Mouse (Mus musculus): ENCODE data around the gene Clk2.
"Not testable (repeated sequence)": the region's sequence is repeated elsewhere in the genome, so short reads cannot be mapped to it uniquely, and the experiment has no call there.

The Clk2 gene

DNA sequence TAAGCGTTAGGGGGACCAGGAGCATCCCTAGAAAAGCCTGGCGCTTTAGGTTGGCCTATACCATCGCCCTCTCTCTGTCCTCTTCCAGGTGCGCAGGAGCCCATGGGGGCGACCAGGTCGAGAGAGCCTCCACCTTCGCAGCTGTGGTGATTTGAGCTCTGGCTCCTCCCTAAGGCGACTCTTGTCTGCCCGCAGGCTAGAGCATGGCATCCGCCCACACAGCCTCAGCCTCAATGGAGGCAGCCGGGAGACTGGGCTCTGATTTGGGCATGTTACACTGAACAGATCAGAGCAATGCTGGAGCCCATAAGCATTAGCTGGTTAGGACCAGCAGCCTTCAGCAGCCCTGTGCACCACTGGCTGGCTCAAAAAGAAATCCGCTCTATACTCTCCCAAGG lies 23.9 kb downstream of the Clk2 start:
- in situ Hi-C loops (cut with MboI): no loop called here

DNA sequence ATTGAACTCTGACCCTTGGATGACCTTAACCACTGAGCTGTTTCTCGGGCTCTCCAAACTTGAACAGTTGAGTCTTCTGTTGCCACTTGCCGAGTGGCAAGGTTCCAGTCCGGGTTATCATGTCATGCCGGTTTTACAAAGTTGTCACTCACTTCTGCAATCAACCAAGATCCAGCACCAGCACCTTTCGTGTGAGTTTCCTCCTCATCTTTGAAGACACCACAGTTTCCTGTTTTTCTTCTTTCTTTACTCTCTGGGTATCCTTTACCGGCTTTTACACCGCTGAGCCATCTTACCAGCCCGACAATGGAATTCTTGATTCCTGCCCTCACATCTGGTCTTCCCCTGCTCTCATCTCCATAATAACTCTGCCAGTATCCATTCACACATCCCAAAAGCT lies 25.8 kb downstream of the Clk2 start:
- in situ Hi-C loops (cut with MboI): no loop called here

DNA sequence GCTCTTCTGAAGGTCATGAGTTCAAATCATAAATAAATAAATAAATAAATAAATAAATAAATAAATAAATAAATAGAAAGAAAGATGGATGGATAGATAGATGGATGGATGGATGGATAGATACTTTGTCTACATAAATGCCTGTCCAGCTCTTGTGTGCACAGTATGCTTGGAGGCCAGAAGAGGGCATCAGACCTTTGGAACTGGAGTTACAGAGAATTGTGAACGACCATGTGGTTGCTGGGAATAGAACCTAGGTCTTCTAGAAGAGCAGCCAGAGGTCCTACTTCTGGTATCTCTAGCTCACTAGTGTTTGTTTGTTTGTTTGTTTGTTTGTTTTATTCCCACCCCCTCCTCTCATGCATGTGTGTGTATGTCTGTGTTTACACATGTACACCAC lies 28.8 kb downstream of the Clk2 start:
- in situ Hi-C loops (cut with MboI): no loop called here

DNA sequence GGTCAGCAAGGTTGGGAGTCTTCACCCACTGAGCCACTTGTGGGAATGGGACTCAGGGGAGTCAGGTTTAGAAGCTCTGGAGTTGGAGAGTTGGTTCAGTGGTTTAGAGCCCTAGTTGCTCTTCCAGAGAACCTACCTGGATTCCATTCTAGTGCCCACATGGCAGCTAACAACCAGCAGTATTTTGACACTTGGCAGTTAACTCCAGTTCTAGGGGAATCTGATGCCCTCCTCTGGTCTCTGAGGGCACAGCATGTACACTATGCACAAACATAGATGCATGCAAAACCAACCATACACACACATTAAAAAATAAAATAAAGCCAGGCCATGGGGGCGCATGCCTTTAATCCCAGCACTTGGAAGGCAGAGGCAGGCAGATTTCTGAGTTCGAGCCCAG lies 29.3 kb downstream of the Clk2 start:
- in situ Hi-C loops (cut with MboI): no loop called here

DNA sequence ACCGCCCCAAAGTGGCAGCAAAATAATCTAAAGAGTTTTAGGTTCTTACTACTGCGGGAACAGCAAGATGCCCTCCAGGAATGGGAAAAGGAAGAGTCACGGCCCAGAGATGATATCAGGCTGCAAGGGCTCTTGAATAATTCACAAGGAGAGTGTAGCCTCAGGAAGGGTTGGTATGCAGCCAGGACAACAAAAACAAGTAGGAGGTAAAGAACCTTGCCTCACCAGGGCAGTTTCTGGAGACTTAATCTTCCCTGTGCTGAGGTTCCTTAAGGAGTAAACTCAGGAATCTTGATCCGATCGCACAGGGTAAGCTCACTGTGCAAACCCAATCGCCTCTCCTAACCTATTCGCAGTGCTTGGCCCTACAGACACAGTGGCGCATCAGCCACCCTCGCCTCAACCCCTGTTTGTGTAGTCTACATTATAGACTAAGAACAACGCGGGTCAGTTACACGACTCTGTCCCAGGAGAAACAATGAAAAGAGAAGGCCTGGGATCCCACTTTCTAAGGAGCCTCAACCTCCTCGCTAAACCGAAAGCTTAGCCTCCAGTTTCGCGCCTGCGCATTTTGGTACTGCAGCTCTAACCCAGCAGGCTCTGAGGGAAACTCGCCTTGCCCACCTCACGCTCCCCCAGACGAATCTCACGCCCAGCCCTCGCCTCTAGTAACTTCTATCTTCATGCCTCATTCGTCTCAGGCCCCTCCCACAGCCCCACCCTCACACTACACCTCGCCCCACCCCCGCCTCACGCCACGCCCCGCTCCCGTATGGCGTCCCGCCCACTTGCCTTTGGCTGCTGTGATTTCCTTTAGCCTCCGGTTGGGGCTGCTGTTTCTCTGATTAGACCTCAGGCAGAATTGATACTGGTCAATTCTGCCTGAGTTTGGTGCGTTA lies 31.6 kb downstream of the Clk2 start:
- in situ Hi-C loops (cut with MboI): no loop called here

DNA sequence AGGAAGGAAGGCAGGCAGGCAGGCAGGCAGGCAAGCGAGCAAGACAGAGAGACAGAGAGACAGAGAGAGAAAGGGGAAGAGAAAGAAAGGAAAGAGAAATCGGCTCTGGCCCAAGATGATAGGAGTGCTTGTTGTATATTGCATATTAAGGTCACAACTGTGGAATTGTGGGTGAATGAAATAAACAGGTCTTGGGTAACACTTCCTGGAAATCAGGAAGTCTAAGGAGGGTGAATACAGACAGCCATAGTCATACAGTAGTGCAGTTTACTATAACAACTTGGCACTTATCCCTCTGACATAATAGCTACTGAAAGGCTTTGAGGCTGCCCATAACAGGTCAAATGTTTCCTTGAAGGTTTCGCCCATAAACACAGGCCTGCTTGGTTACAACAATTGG lies 35.2 kb downstream of the Clk2 start:
- in situ Hi-C loops (cut with MboI): no loop called here

DNA sequence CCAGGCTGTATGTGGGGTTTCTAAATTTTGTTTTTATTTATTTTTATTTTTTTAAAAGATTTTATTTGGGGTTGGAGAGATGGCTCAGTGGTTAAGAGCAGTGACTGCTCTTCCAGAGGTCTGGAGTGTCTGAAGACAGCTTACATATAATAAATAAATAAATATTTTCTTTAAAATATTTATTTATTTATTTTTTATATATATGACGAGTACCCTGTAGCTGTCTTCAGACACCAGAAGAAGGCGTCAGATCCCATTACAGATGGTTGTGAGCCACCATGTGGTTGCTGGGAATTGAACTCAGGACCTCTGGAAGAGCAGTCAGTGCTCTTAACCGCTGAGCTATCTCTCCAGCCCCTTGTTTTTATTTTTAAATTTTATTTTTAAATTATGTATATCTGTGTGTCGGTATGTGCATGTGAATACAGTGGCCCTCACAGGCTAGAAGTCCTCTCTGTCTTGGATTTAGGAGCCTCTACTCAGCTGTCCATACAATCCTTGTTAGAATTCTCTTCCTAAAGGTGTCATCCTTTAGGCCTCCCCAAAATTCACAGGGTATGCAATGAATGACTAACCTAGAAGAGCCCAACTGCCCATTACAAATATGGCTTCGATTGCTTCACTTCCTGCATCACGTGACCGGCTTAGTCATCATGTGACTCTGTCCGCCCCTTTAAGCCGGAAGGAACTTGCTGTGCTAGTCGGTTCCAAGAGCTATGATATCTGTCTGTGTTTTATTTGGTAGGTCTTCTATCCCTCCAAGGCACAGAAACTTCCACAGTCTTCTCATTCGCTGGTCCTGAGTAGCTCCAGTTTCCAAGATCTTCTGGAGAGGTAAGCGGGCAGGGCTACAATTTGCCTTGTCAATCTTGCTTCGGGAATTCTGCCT lies 37.9 kb downstream of the Clk2 start, which contains the start of gene Gba:
Gene Gba (plus strand): TSS at position 676 of the 889 bp plus-strand sequence.
- in situ Hi-C loops (cut with MboI): no loop called here

DNA sequence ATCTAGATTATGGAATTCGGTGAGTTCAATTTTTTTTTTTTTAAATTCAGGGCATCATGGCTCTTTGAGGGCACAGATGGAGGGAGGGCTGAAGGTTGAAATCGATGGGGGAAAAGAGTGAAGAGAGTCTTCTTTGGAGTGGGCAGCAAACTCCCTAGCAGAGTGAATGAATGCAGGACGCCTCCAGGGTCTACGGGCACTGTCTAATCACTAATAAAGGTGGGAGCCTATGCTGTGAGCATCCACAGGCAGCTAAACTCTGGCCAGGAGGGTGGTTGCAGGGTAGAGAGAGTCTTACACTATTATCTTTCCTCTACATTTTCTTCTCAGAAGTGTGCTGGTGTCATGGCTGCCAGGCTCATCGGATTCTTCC lies 38.5 kb downstream of the Clk2 start:
- in situ Hi-C loops (cut with MboI): no loop called here

DNA sequence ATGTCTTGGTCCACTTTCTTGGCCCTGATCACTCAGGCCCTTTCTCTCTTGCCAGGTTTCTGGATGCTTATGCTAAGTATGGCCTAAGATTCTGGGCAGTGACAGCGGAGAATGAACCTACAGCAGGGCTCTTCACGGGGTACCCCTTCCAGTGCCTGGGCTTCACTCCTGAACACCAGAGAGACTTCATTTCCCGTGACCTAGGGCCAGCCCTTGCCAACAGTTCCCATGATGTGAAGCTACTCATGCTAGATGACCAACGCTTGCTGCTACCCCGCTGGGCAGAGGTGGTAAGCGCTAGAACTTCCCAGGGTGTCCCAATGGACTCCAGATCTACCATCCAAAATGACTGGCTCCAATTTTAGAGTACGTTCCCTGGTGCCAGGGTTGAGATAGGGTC lies 41.5 kb downstream of the Clk2 start:
- in situ Hi-C loops (cut with MboI): no loop called here

DNA sequence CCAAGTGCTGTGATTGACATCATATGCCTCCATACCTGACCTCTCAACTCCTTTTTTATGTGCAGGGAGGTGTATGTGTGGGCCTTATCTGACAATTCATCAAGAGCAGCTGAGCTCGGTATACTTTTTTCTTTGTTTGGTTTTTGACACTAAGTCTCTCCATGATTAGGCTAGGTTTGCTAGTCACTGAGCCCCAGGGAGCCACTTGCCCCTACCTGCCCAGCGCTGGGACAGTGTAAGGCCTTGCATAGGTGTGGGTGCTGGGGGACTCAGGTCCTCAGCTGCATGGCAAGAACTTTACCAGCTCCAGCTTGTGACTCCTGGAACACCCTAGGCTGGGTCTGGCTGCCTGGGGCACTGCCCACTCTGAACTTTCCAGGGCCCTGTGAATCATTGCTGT lies 42.1 kb downstream of the Clk2 start:
- in situ Hi-C loops (cut with MboI): no loop called here

DNA sequence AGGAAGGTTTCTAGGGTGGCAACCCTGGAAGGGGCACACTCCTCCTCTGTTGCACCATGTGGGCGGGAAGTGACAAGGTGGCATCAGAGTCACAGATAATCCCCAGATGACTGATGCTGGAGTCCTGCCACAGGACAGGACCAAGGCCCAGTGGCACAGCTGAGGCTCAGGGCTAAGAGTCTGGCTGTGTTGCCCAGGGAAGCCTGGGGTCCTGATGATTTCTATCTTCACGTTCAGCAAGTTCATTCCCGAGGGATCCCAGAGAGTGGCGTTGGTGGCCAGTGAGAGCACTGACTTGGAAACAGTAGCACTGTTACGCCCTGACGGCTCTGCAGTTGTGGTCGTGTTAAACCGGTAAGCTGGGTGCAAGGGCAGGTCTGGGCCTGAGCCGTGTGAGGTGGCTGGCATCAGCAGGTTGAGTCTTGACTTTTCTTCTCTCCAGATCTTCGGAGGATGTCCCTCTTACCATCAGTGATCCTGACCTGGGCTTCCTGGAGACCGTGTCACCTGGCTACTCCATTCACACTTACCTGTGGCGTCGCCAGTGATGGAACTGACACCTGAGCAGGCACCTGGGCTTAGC lies 43.6 kb downstream of the Clk2 start:
- in situ Hi-C loops (cut with MboI): no loop called here

DNA sequence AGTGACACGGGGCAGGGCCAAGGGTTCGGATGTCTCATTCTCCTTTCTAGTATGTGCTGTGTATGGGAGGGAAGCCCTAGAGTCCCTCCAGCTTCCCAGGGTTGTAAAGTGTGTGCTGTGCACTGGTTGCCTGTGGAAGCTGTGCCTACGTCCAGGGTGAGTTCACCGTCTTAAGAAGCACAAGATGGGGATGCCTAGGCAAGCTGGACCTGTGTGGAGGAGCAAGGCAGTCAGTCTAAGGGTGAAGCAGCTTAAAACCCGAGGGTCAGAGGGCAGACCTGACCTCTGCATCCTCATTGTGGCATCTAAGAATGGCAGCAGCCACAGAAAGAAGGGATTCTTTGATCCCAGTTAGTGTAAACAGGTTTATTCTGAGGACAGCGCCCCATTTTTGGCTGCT lies 44.1 kb downstream of the Clk2 start:
- in situ Hi-C loops (cut with MboI): no loop called here

DNA sequence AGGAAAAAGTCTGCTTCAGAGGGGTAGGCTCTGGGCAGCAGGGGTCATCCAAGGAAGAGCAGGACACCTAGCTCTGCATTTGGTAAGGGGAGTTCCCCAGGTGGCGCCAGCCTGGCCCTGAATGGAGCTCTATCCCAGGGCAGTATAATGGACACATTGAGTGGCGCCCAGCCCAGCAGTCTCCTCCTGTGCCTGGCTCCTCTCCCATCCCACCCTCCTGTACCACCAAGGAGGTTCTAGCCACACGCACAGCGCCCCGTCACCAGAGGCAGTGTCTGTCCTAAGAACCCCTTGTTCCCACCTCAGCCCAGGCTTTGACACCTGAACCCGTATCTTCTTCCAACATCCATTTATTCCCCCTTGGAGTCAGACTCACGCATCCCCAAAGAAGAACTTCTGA lies 45.1 kb downstream of the Clk2 start:
- in situ Hi-C loops (cut with MboI): no loop called here

DNA sequence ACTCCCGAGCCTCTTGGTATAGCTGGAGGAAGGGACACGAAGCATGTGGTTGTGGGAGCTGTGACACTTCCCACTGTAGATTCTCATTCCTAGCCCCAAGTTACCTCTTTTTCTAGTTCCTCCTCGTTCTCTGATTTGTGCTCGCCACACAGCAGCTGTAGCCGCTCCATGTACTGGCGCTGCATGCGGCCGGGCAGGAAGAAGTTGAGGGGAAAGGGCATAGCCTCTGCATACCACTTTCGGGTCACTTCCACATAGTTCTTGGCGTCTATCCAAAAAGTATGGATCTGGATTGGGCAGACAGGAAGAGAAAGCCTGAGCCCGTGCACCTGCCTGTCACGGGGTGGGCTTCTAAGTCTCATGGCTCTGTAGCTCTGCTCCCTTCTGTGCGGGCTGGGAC lies 45.6 kb downstream of the Clk2 start:
- in situ Hi-C loops (cut with MboI): no loop called here

DNA sequence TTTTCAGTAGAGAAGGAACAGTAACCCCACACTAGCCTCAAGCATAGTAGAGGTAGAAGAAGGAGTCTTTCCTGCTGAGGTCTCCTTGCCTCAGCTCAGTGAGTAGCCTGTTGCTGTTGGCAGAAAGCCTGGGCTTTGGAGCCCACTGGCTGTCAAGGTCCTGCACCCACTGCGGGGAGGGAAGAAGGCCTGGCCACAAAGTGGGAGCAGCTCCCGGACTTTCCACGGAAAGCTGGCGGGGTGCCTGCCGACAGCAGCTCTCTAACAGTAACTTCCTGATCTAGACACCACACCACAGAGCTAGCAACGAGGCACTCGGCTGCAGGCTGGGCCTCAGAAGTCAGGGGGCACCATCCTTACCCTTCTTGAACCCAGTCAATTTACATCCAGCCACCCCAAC lies 46.1 kb downstream of the Clk2 start:
- in situ Hi-C loops (cut with MboI): no loop called here

DNA sequence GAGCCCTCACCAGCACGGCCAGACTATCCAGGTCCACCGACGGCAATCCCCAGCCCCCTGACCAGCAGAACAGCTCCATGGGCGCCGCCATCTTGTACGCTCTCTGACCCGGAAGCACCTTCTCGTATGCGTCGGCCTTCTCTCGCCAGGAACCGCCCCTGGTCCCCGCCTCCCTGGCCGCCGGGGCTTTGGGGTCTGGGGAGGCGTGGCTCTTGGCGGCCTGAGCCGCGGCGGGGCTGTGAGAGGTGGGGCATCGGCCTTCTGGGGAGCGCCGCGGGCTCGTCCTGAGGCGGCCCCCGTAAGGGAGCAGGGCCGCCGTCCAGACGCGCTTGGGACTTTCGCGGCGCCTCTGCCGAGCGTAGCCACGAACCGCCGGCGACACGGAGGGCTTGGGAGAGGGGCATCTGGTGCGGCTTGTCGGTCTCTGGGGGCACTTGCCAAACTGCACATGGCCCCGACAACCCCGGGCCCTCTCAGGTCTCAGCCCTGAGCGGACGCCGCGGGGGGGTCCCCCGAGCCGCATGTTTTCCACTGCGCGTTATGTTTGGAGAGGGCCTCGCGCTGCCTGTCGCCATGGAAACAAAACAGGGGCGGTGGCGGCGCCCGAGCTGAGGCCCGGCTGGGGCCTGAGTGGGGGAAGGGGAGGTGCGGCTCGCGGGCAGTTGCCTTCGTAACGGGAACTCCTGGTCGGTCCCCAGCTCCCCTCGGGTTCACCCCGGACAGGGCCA lies 49.4 kb downstream of the Clk2 start:
- in situ Hi-C loops (cut with MboI): no loop called here

DNA sequence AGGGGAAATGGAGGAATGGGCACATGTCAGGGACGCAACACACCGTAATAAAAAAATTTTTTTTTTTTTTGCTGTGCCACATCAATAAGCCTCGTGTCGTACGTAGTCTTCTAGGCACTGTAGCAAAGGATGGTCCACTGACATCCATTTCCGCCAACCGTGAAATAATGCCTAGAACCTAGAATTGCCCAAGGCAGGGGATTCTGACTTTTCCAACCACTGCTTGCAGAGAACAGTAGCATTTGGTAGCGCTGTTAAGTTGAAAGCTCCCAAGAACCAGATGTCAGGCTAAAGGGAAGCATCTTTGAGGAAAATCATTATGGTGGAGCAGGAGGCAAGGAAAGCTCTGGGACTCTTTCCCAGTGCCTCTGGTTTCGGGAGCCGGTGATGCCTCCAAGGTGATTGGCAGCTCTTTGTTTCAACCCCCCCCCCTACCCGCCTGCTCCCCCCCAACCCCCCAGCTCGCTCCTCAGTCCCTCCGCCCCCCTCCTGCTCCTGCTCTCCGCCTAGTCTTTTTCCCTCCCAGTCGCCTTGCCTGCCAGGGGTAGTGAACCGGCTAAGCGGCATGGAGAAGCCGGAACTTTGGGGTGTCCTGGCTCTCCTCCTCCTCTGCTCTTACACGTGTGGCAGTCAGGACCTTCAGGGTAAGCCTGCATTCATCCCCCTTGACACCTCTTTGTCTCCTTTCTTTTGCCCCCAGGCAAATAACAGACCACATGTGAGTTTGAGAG lies 50.3 kb downstream of the Clk2 start, which contains the start of gene Thbs3:
Gene Thbs3 (plus strand): TSS at position 500 of the 731 bp plus-strand sequence.
- in situ Hi-C loops (cut with MboI): no loop called here

DNA sequence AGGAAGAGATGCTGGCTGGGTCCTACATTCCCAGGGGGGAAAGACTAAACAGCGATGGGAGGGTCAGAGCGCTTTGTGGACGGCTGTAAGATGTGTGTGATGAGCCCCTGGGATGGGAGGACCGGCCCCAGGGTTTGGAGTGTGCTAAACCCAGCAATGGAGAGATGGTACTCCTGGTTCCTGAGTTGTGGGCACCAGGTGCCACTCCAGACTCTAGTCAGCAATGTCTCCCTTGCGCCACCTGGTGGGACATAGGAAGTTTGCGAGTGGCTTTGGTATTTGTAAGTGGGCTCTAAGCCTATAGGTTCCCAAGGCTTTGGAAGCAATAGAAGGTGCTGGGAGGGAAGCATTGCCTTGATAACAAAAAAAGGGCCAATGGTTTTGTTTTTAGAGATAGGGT lies 51.3 kb downstream of the Clk2 start:
- in situ Hi-C loops (cut with MboI): no loop called here

DNA sequence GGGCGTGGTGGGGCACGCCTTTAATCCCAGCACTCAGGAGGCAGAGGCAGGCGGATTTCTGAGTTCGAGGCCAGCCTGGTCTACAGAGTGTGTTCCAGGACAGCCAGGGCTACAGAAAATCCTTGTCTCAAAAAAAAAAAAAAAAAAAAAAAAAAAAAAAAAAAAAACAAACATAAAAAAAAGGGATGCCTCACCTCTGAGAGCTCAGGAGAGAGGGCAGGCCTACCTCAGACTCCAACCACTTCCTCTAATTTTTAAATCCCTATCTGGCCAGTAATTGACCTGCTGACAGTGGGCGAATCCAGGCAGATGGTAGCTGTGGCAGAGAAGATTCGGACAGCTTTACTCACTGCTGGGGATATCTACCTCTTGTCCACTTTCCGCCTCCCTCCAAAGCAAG lies 51.8 kb downstream of the Clk2 start:
- in situ Hi-C loops (cut with MboI): not testable (repeated sequence)

DNA sequence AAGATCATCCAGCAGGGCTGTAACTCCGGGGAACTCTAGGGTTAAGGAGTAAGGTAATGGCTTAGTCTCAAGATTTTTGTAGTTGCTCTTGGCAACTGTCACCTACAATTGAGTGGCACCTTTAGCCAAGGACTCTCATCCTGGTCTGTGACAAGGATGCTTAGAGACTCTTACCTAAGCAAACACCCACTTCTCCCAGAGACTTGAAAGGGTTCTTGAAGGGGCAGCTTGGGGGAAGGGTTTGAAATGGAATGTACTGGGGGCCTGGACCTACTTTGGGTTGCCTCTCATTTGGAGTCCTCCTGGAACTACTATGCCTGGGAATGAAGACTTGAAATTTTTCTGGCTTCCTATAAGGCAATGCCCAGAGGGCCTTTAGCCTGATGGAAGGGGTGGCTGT lies 53.7 kb downstream of the Clk2 start:
- in situ Hi-C loops (cut with MboI): no loop called here

DNA sequence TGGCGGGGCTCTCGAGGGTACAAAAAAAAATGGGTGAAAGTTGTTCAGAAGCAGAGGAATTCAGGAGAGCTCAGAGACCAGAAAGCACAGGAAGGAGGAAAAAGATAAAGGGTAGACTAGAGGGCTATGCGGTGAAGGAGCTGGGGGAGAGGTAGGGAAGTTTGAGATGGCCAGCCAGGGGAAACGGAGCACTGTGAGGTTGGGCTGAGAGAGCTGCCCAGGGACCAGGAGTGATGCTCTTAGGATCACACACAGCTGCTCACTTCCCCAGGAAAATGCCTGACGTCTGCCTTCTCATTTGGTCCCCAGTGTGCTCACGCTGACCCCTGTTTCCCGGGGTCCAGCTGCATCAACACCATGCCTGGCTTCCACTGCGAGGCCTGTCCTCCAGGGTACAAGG lies 55.0 kb downstream of the Clk2 start:
- in situ Hi-C loops (cut with MboI): no loop called here
